Mouse (Mus musculus) A20 (cell line): ENCODE data around the gene Ank.
A peak's percentile ranks its signal among the peaks of the same experiment; 100 is the strongest.
"Not testable (repeated sequence)": the region's sequence is repeated elsewhere in the genome, so short reads cannot be mapped to it uniquely, and the experiment has no call there.

ENCODE experiments used
- DNase-seq: peaks from one replicate; pipeline ENCODE4 v3.0.0-alpha.2; 2011; ENCODE audit warnings: low read depth, low spot score

Gene Ank

DNA sequence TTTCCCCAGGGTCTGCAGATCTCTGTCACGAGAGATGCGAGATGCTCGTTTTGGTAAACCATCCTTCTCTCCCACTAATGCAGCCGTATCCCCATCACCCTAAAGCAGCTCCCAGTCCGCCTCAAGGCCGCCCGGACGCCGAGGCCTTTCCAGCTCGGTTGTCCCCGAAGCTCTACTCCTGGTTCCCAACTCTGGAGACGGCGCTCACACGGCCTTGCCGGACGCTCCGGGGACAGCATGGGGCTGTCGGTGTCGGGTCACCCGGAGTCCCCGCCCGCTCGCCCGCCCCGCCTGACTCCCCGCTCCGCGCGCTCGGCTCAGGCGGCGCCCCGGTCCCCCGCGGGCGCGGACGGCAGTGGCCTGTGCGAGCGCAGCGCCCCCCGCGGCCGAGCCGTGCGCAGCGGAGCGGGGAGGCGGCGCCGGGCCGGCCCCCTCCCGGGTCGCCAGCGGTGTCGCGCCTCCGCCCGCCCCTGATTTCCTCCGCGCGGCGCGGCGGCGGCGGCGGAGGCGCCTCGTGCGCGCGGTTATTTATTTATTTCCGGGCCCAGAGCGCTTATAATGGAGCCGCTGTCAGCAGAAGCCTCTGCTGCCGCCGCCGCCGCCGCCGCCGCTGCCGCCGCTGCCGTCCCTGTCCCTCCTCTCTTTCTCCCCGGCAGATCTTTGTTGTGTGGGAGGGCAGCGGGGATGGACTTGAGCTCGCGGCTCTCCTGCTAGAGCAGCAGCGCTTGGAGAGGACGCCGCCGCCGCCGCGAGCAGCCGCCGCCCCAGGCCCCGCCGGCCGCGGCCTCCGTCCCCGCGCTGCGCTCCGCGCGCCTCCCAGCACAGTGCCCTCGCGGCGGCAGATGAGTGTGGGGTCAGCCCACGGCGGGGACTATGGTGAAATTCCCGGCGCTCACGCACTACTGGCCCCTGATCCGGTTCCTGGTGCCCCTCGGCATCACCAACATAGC, at the start of gene Ank:
TSS of gene Ank (plus strand) at position 547 of the 950 bp plus-strand sequence.
- DNase-seq = peak; percentile 69

DNA sequence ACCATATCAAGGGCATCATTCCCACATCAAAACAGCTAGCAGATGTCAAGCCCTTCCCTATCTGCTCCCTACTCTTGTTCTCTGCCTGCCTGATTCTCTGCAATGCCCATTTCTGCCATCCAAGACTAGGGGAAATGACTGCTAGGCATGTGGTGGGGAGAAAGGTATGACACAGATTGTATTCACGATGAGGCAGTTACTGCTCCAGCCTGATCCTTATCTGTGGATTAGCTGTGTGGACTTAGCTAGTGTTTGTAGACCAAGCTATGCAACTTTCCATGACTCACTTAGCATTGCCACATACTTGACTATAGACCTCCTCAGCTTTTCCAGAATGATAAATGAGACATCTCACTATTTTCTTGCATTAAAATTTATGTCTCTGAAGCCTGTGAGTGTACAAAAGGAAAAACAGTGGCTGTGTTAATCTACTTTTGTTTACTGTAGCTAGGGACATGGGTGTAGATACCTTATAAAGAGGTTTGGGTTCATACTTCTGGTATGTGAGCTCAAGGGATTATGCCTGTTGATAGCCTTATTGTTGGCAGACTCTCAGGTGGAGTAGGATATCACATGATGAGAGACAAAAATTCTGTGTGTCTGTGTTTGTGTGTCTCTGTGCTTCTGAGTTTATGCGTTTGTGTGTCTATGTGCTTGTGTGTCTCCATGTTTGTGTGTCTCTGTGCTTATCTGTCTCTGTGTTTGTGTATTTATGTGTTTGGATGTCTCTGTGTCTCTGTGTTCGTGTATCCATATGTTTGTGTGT, 47.7 kb upstream of the Ank start:
- no peak for DNase-seq

DNA sequence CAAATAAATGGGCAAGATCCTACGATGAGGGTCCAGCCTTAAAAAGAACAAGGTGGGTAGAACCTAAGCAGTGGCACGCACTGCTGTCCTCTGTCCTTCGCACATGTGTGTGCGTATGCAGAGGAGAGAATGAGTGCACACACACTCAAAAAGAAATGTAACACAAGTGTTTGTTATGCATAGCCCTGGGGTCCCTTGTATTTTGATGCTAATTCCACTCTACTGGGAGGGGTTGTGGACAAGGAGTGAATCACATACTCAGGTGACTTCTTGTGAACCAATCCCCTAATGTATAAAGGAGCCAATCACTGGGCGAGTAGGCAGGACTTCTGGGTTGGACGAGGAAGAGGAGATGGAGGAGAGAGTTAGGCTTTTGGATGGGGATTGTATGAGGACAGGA, 44.9 kb upstream of the Ank start:
- DNase-seq = no peak

DNA sequence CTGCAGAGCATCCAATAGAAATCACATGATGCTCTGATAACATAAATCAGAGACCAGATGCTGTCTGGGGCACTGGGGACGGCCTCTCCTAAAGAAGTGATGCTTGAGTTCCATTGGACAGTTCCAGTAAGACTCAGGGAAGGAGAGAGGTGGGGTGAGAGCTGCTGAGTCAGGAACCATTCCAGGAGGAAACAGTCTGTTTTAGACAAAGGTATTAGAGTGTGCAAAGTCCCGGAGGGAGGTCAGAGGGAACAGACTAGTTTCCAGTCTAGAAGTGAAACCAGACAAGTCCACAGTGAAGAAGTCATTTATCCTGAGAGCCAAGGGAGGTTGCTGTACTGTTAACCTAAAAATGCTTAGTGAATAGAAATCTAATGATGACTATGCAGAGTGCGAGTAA, 38.9 kb upstream of the Ank start:
- DNase-seq = no peak

DNA sequence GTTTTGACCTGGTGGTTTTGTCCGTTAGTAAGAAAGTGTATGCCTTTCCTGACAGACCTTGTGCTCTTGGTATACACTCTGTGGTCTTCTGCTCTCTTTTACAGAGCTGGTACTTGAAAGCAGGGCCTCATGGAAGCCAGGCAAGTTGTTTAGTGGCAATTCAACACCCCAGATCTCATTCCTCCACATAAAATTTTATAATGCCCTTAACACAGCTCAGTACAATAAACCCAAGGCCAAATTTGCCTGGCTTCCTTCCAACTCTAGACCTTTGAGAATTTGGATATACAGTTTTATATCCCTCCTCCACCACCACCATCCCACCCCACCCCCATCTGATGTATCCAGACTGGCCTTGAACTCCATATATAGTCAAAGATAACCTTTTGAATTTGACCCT, 36.2 kb upstream of the Ank start:
- DNase-seq = no peak

DNA sequence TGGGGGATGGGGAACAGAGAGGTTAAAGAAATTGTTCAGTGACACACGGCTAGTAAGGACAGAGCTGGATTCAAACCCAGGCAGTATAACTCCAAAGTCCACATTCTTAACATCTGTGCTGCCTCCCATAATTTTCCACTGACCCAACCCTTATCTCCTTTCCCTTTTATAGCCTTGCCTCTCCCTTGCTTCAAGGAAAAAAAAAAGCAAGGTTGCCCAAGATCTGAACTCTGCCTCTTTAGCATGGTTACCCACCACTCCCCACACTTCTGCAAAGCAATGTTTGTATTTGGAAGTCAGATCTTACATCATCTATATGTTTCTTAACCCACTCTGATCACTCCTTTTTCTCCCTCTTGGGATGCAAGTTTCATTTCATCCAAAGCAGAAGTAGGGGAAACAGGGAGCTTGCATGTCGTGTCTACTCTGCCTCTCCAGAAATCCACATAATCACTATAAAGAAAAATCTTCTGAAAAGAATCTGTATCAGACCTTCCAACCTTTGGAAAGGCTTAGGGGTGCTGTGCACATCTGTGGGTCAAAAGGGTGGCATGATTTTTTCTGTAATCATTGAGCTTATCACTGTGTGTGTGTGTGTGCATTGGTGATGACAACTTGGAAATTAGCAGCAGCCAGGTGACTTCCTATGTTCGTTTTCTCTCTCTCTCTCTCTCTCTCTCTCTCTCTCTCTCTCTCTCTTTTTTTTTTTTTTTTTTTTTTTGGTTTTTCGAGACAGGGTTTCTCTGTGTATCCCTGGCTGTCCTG, 33.4 kb upstream of the Ank start:
- DNase-seq = no peak

DNA sequence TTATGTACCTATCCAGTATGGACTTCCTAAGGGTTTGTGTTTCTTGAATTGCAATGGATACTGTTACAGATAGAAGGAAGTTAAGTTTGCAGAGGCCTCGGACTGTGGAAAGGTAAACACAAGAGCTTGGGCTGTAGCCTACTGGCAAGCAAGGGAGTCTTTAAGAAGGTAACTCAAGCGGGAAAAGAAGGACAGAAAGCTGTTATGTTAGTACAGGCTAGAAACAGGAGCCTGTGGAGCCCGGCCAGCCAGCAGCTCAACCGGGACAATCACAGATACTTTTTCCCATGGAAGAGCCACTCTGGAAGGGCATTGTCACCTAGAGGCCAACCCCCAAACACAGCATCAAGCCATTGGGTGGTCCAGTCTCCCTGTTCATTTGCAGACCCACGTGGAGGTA, 31.1 kb upstream of the Ank start:
- DNase-seq = no peak

DNA sequence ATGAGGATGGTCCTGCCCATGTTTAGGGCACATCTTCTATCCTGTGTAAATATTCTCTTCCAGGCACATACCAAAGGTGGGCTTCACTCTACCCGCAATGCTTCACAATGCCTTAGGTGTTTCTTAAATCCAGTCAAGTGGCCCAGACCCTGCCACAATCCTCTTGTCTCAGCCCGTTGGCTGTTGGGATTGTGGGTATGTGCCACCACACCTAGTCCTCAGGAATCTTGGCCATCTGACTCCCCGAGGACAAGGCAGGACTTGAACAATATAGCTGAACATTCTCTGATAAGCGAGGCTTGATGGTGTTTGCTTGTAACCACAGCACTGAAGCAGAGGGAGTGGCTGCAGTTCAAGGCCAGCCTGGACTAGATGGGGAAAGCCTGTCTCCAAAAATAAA, 30.3 kb upstream of the Ank start:
- no peak for DNase-seq

DNA sequence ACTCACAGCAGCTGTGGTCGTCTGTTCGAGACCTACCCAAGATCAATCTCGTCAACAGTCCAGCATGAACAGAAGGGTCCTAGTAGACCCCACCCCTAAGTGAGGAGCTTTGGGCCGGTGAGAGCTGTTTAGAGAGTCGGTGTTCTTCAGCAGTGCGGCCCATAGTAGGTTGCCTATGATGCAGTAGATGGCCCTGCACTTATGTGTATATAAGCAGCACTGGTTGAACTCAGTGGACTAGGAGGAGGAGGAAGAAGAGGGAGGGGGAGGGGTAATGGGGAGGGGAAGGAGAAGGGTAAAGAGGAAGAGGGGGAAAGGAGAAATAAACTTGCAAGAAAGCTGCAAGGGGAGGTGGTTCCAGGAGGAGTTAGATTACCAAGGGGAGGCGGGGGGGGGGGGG, 25.4 kb upstream of the Ank start:
- DNase-seq = no peak

DNA sequence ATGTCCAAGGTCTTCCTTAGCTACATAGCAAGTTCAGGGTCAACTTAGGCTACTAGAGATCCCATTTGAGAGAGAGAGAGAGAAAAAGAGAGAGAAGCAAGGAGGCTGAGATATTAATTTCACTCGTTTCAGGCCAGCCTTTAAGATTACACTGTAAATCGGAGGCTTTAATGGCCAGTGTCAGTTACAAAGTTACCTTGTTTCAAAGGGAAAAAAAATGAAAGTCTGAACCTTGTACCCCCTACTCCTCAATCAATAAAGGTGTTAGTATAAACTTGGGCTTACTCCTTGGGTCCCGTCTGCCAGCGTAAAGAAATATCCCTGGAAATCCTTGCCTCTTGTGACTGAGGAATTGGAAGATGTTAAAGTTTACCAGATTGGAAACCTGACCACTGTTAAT, 24.9 kb upstream of the Ank start:
- DNase-seq = no peak

DNA sequence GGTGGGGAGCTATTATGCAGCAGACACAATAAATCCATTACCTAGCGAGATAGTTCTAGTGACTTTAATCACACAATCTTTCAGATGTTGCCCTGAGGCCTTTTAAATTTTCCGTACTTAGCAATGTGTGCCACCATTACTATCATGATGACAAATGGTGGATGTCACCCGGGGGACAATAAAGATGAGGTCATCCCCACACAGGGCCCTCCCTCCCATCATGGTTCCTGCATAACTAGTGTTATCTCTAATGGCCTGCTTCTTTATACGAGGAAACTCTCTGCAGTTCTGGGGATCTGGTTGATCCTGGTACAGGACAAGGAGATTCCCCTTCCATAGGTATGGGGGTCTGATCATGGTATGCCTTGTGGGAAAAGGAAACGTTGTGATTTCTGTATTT, 24.5 kb upstream of the Ank start:
- no peak for DNase-seq

DNA sequence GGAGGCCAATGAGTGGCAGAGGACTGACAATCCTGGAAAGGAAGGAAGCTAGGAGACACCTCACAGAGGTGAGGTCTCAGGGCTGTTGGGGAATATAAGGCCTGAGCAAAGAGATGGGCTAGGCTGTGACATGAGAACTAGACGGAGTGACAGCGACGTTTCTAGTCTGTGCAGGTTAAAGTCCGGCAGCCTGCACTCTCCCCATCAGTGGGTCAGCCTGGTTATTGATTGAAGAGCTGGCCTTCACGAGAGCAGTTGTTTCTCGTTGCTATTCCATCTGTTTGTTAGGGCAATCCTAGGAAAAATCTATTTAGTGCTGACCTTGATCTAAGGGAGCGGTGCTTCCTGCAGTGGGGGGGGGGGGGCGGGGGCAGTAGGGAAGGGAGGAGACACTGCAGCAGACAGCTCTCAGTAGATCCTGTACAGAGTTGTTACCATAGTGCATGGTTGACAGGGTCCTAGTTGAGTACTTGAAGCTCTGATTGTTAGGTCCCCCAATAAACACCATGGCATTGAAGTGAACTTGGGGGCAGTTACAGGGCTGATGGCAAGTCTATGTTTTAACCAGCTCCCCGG, 21.6 kb upstream of the Ank start:
- no peak for DNase-seq

DNA sequence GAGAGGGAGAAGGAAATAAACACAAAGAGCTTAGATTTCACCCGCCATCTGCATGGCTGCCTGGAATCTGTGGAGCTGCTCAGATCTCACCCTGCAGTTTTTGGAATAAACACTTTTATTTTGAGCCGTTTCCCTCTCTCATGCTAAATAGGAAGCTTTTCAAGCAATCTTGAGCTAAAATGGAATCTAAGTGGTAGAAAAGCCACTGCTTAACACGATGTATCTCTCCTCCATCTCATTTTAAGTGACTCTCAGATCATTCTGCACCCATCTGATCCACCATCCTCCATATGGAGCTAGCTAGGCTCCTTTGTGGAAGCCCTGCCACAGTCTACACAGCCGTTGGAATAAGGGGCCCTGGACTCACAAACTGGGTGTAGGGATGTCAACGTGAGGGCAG, 15.8 kb upstream of the Ank start:
- DNase-seq = no peak

DNA sequence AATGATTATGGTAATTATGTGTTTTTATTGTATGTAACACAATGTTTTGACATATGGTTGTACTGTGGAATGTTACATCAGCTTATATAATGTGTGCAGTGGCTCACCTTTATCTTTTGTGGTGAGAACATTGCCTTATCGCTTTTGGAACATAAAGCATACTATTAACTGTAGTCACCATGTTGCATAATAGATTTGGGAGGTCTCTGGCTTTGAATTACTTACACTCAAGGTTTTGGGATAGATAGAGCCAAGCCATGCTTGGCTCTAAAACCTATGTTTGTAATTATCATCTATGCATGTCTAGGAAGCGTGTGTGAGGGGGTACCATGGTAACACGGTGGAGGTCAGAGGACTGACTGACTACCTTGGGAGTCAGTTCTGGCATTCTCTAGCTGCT, 14.7 kb upstream of the Ank start:
- no peak for DNase-seq

DNA sequence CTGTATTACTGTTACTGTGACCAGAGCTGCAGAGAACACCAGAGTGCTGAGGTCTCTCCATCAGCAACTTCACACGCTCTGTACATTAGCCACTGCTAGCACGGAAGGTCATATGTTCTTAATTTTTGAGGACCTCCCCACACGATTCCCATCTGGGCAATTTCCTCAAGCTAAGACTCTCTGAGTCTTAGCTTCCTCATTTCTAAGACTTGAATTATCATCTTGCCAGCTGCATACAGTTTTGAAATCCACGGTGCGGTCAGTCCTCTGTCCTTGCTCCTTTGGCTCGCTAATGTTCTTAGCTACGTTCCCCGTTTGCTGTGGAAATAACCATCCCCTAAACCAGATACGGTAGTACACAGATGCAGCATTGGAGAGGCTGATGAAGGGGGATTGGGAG, 14.0 kb upstream of the Ank start:
- DNase-seq = no peak

DNA sequence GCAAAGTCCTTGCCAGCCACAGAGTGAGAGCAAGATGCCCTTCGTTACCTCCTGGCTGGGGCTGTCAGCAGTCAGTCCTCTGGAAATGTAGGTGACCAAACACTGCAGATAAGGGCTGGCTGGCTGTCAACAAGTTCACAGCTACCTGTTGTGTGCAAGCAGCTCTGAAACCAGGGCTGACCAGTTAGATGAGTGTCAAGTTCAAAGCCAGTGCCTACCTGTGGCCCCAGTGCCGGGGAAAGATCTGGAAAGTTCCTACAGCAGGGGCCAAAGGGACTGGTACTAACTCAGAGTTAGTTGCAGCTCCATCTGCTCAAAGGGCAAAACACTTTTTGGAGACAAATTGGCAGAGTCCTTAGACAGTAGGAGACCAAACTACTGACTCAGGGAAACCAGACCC, 9.5 kb upstream of the Ank start:
- DNase-seq = no peak

DNA sequence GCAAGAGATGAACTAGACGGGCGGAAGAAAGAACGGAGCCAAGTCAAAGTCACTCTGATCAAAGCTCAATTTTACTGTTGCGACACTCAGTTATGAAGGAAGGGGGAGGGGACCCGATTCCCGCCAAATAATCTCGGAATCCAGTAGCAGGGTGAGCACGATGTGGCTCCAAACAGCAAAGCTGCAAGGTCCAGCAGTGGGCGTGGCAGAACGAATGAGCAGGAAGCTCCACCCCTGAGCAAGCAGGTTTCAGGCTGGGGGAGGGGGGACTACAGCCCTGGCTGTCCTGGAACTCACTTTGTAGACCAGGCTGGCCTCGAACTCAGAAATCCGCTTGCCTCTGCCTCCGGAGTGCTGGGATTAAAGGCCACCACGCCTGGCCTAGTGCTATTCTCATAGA, 6.7 kb upstream of the Ank start:
- not testable (repeated sequence) for DNase-seq

DNA sequence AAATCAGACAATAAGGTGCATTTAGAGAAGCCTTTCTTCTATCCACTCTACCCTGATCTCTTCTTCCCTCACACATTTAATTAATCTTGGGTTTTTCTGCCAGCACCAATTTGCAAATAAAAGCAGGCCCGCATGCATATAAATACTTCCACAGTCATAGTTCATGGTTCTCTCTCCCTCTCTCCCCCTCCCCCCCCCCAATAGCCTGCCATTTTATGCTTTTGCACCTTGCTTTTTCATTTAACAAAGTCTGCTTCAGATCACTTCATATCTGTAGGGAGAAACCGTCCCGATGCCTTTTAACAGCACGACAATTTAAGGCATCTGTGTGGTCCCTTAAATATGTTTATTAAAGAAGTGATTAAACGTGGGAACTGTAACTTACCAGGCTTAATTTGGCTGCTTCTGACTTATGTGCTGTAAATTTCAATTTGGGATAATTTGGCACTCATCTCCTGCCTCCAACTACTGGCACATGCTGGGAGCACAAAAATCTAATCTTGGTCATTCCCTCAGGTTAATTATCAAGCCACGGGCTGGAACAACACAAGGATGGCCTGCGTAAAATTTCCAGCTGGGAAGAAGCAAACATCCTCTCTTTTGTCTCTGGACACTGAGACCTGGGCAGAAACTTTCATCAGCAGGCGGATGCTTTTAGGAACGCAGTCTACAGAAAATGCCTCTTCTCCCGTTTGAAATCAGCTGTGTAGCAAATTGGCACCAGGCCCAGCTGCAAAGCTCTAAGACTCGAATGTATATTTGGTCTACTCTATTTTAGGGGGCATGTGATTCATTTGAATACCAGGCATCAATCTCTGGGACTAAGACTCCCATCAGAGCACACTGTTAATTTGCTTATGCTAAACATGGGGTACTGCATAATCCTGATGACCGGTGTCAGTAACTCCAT, 4.9 kb upstream of the Ank start:
- no peak for DNase-seq

DNA sequence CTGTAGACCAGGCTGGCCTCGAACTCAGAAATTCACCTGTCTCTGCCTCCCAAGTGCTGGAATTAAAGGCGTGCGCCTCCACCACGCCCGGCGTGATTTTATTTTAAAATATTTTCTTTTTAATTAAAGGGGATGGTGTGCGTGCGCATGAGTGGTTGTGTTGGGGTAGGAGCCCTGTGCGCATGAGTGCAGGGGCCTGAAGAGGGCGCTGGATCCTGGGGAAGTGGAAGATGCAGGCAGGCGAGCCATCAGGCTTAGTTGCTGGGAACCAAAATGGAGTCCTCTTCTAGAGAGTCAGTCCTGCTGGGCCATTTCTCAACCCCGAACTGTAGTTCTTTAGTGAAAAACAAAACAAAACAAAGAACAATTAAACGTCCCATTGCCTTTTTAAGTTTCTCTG, 2.6 kb upstream of the Ank start:
- DNase-seq = no peak

DNA sequence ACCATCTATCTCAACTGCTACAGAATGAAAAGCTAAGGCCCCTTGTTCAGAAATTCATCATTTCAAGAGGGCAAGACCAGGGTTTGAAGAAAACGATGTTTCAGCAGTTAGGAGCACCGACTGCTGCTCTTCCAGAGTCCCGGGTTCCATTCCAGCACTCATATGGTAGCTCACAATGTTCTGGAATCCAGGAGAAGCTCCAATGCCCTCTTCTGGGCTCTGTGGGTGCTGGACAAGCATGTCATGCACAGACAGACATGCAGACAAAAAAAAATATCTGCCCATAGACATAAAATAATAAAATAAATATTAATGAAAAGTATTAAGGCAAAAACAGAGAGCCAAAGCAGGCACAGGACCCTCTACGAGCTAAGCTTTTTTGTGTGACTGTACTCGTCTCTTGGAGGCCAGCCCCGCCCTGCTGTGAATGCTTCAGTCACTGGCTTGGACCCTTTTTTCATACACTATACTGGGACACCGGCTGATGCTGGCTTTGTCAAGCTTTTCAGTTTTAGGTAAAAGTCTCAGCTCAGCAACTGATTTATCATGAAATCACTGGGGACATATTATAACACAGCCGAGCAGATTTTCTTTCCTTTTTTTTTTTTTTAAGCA, 979 bp upstream of the Ank start:
- no peak for DNase-seq
